Mouse (Mus musculus) MEL (cell line): ENCODE data around the gene Bex6. TPM values are rescaled to one million over a fixed set of nuclear protein-coding genes. Genes with fewer than 3 reads are reported as not detected.

ENCODE experiments used
- DNase-seq: peaks from one replicate; pipeline ENCODE4 v3.0.0; 2011; ENCODE audit warnings: low read depth, low spot score
- H3K27ac ChIP-seq: 2 replicates; pipeline ENCODE4 v1.5.1; 2012; ENCODE audit warnings: low read depth, mild to moderate bottlenecking, control low read depth, low read length, moderate library complexity; ENCODE audit not compliant: control insufficient read depth
- H3K27me3 ChIP-seq, 2 experiments: fragments of 150-350 bp in 1 of 2; sonication (generic) in 1 of 2; 2 replicates each; pipeline ENCODE4 v1.6.1; 2012; ENCODE audit warnings: low read length in 2 of 2, mild to moderate bottlenecking in 2 of 2, improper control_type of control experiment in 1 of 2, moderate library complexity in 1 of 2; ENCODE audit not compliant: insufficient read depth in 2 of 2, control insufficient read depth in 1 of 2
- H3K36me3 ChIP-seq, 2 experiments: 2 replicates each; pipeline ENCODE4 v1.6.1; 2012 to 2014; ENCODE audit warnings: low read length in 2 of 2, improper control_type of control experiment in 1 of 2, inconsistent platforms in 1 of 2, mild to moderate bottlenecking in 1 of 2; ENCODE audit not compliant: insufficient read depth in 2 of 2, control insufficient read depth in 1 of 2
- H3K4me1 ChIP-seq, 2 experiments: fragments of 150-350 bp in 1 of 2; sonication (generic) in 1 of 2; 2 replicates each; pipeline ENCODE4 v1.6.1; 2012; ENCODE audit warnings: low read length in 2 of 2, improper control_type of control experiment in 1 of 2, mild to moderate bottlenecking in 1 of 2; ENCODE audit not compliant: insufficient read depth in 2 of 2, control insufficient read depth in 1 of 2
- H3K4me3 ChIP-seq, 2 experiments: fragments of 150-350 bp in 1 of 2; sonication (generic) in 1 of 2; 2 replicates each; pipeline ENCODE4 v1.5.1; 2012; ENCODE audit warnings: low read depth in 2 of 2, low read length in 2 of 2, mild to moderate bottlenecking in 2 of 2, moderate library complexity in 2 of 2, control low read depth in 1 of 2, improper control_type of control experiment in 1 of 2; ENCODE audit not compliant: control insufficient read depth in 1 of 2, insufficient read depth in 1 of 2
- H3K79me2 ChIP-seq: 2 replicates; pipeline ENCODE4 v1.6.1; 2012; ENCODE audit warnings: mild to moderate bottlenecking, low read length, moderate library complexity; ENCODE audit not compliant: control insufficient read depth, poor library complexity, insufficient read depth
- H3K9ac ChIP-seq: 2 replicates; pipeline ENCODE4 v1.6.1; 2012; ENCODE audit warnings: low read depth, mild to moderate bottlenecking, control low read depth, low read length, moderate library complexity; ENCODE audit not compliant: control insufficient read depth, poor library complexity, severe bottlenecking
- H3K9me3 ChIP-seq: fragments of 150-350 bp; sonication (generic); replicated peaks from 2 replicates; pipeline ENCODE4 v1.6.1; 2012; ENCODE audit warnings: mild to moderate bottlenecking, low read length, improper control_type of control experiment, moderate library complexity; ENCODE audit not compliant: insufficient read depth
- CHD1 ChIP-seq: IDR thresholded peaks from 2 replicates; pipeline ENCODE4 v1.6.1; 2012; ENCODE audit warnings: low read depth, mild to moderate bottlenecking, inconsistent platforms, low read length, improper control_type of control experiment
- CHD2 ChIP-seq: IDR thresholded peaks from 2 replicates; pipeline ENCODE4 v1.6.1; 2011; ENCODE audit warnings: low read length, improper control_type of control experiment
- E2F4 ChIP-seq: IDR thresholded peaks from 2 replicates; pipeline ENCODE4 v1.6.1; 2011; ENCODE audit warnings: low read depth, low read length, improper control_type of control experiment, borderline replicate concordance
- EP300 ChIP-seq, 2 experiments: IDR thresholded peaks; 2 replicates each; pipeline ENCODE4 v1.6.1; 2011; ENCODE audit warnings: improper control_type of control experiment in 2 of 2, low read length in 2 of 2, low read depth in 1 of 2, mild to moderate bottlenecking in 1 of 2
- ETS1 ChIP-seq: IDR thresholded peaks from 2 replicates; pipeline ENCODE4 v1.6.1; 2012; ENCODE audit warnings: low read depth, mild to moderate bottlenecking, inconsistent platforms, low read length, improper control_type of control experiment, moderate library complexity
- GABPA ChIP-seq: IDR thresholded peaks from 2 replicates; pipeline ENCODE4 v1.6.1; 2012; ENCODE audit warnings: low read depth, mild to moderate bottlenecking, inconsistent platforms, low read length, improper control_type of control experiment, moderate library complexity
- JUND ChIP-seq: IDR thresholded peaks from 2 replicates; pipeline ENCODE4 v1.6.1; 2011; ENCODE audit warnings: low read depth, mild to moderate bottlenecking, improper control_type of control experiment, low read length
- MAFK ChIP-seq: IDR thresholded peaks from 2 replicates; pipeline ENCODE4 v1.6.1; 2011; ENCODE audit warnings: low read depth, mild to moderate bottlenecking, low read length, improper control_type of control experiment, borderline replicate concordance
- MAX ChIP-seq: IDR thresholded peaks from 2 replicates; pipeline ENCODE4 v1.6.1; 2011; ENCODE audit warnings: low read length, improper control_type of control experiment
- MAZ ChIP-seq: IDR thresholded peaks from 2 replicates; pipeline ENCODE4 v1.6.1; 2012; ENCODE audit warnings: low read depth, mild to moderate bottlenecking, inconsistent platforms, low read length, improper control_type of control experiment
- MEF2A ChIP-seq: IDR thresholded peaks from 2 replicates; pipeline ENCODE4 v1.6.1; 2014; ENCODE audit warnings: low read depth, mild to moderate bottlenecking, inconsistent platforms, low read length, improper control_type of control experiment; ENCODE audit not compliant: poor library complexity, insufficient replicate concordance, severe bottlenecking; ENCODE audit errors: extremely low read depth
- MXI1 ChIP-seq: IDR thresholded peaks from 2 replicates; pipeline ENCODE4 v1.6.1; 2011; ENCODE audit warnings: mild to moderate bottlenecking, low read depth, low read length, improper control_type of control experiment
- MYB ChIP-seq: IDR thresholded peaks from 2 replicates; pipeline ENCODE4 v1.6.1; 2011; ENCODE audit warnings: mild to moderate bottlenecking, low read depth, low read length, improper control_type of control experiment
- MYC ChIP-seq: IDR thresholded peaks from 2 replicates; pipeline ENCODE4 v1.6.1; 2011; ENCODE audit warnings: low read depth, mild to moderate bottlenecking, low read length, improper control_type of control experiment, moderate library complexity
- NELFE ChIP-seq: IDR thresholded peaks from 2 replicates; pipeline ENCODE4 v1.6.1; 2011; ENCODE audit warnings: low read depth, low read length, improper control_type of control experiment
- POLR2AphosphoS2 ChIP-seq: IDR thresholded peaks from 2 replicates; pipeline ENCODE4 v1.6.1; 2011; ENCODE audit warnings: low read length, improper control_type of control experiment
- POLR2AphosphoS5 ChIP-seq: IDR thresholded peaks from 2 replicates; pipeline ENCODE4 v1.6.1; 2012; ENCODE audit warnings: low read depth, borderline replicate concordance, mild to moderate bottlenecking, inconsistent platforms, low read length, moderate library complexity, mixed read lengths
- SIN3A ChIP-seq: IDR thresholded peaks from 2 replicates; pipeline ENCODE4 v1.6.1; 2012; ENCODE audit warnings: low read length, improper control_type of control experiment, inconsistent platforms
- SMC3 ChIP-seq: IDR thresholded peaks from 2 replicates; pipeline ENCODE4 v1.6.1; 2011; ENCODE audit warnings: low read depth, low read length, improper control_type of control experiment
- TAL1 ChIP-seq: IDR thresholded peaks from 2 replicates; pipeline ENCODE4 v1.6.1; 2012; ENCODE audit warnings: mild to moderate bottlenecking, inconsistent platforms, low read length, moderate library complexity, mixed read lengths
- TBP ChIP-seq: IDR thresholded peaks from 2 replicates; pipeline ENCODE4 v1.8.0; 2011; ENCODE audit warnings: low read depth, low read length, improper control_type of control experiment
- TCF12 ChIP-seq: IDR thresholded peaks from 2 replicates; pipeline ENCODE4 v1.6.1; 2014; ENCODE audit warnings: low read depth, mild to moderate bottlenecking, inconsistent platforms, low read length, improper control_type of control experiment, moderate library complexity
- ZMIZ1 ChIP-seq: IDR thresholded peaks from 2 replicates; pipeline ENCODE4 v1.6.1; 2012; ENCODE audit warnings: low read depth, mild to moderate bottlenecking, inconsistent platforms, low read length, improper control_type of control experiment, moderate library complexity
- ZNF384 ChIP-seq: IDR thresholded peaks from 2 replicates; pipeline ENCODE4 v1.6.1; 2012; ENCODE audit warnings: low read depth, mild to moderate bottlenecking, inconsistent platforms, low read length, improper control_type of control experiment
- polyA plus RNA-seq, 2 experiments: library from polyadenylated mRNA; stranded (reverse) in 1 of 2; unstranded in 1 of 2; fragments of >175 nt in 1 of 2; fragments of >200 nt in 1 of 2; gene quantifications; 2 replicates each; pipeline versions ENCODE4 v1.2.1 to v1.2.4; 2012; ENCODE audit warnings: low replicate concordance in 2 of 2, low read depth in 1 of 2; ENCODE audit not compliant: insufficient read length in 2 of 2, insufficient read depth in 1 of 2, missing spikeins in 1 of 2
- total RNA-seq: library from RNA; depleted of rRNA; stranded (reverse); fragments of 300-350 nt; gene quantifications from 2 replicates; pipeline ENCODE4 v1.2.3, GENCODE M21; 2012

The Bex6 gene
- total and polyA plus RNA-seq, 3 experiments: not detected

- H3K36me3 ChIP-seq: peaks cover 0 to 22% of the 10 kb centered on the region in 2 experiments; a peak in 2 of 4 replicates
- TF ChIP-seq TBP (no peak), POLR2AphosphoS2 (no peak), MYB (no peak), SIN3A (no peak), TCF12 (no peak), MAFK (no peak), E2F4 (no peak), ETS1 (no peak), TAL1 (no peak), ZNF384 (no peak), MYC (no peak), JUND (no peak), MAX (no peak), GABPA (no peak), ZMIZ1 (no peak), MXI1 (no peak), EP300 (IDR thresholded peaks at IDR 0.05; ENCODE audit: low read depth in 1 of 2, low read length in 2 of 2) (no peak)
- H3K27me3 ChIP-seq: no peaks in the 10 kb centered on the region
These were observed 35.9 kb upstream of the Bex6 start for GRCm38 (mm10) chr16:32143766-32144165.

GRCm38 (mm10) chr16:32144592-32144991 lies 35.0 kb upstream of the Bex6 start:
- H3K4me3 ChIP-seq: no peak overlapping the region
- no peak for DNase-seq
- TF ChIP-seq CHD2 (no peak), CHD1 (no peak), MYB (no peak), MAZ (no peak), TAL1 (no peak), TBP (no peak), POLR2AphosphoS5 (no peak), NELFE (no peak), MAFK (no peak), MAX (no peak), POLR2AphosphoS2 (no peak), EP300 (IDR thresholded peaks at IDR 0.05; ENCODE audit: low read depth in 1 of 2, low read length in 2 of 2) (no peak), GABPA (no peak), E2F4 (no peak), MEF2A (no peak), SMC3 (no peak)
- no peaks in the 10 kb centered on the region for H3K27me3 ChIP-seq
- H3K4me1 ChIP-seq: no peaks in the 10 kb centered on the region
- H3K36me3 ChIP-seq: peaks cover 0 to 22% of the 10 kb centered on the region in 2 experiments; a peak in 2 of 4 replicates
- H3K27ac ChIP-seq: no peak overlapping the region
- no peaks in the 10 kb centered on the region for H3K9me3 ChIP-seq
- no peak overlapping the region for H3K9ac ChIP-seq
- H3K79me2 ChIP-seq: peaks cover 4% of the 10 kb centered on the region

More at GRCm38 (mm10) chr16:32143766-32144165, 35.9 kb upstream of the Bex6 start:
- Histone ChIP-seq H3K79me2 (peaks cover 4% of the 10 kb centered on the region), H3K4me3 (no peak overlapping the region), H3K4me1 (no peaks in the 10 kb centered on the region; a peak in 1 of 4 replicates), H3K9ac (no peak overlapping the region), H3K9me3 (no peaks in the 10 kb centered on the region), H3K27ac (no peak overlapping the region)
- DNase-seq: no peak
